Mouse (Mus musculus) erythroblast, embryonic 14.5 days (primary cell): Measurements from ENCODE around the gene 1810046K07Rik.

Experiments
- GATA1 ChIP-seq: IDR thresholded peaks from 2 replicates; pipeline ENCODE4 v1.6.1; 2012; ENCODE audit warnings: low read length, inconsistent platforms, mixed read lengths
- TAL1 ChIP-seq: IDR thresholded peaks from 3 replicates; pipeline ENCODE4 v1.6.1; 2012; ENCODE audit warnings: low read length, inconsistent platforms, mixed read lengths

GRCm38 (mm10) chr9:51353511-51353910, 24.8 kb upstream of the 1810046K07Rik start:
- TF ChIP-seq GATA1: no peak
- TF ChIP-seq TAL1: no peak
